Mouse (Mus musculus) adrenal gland, postnatal 0 days (tissue): ENCODE results near the gene Faiml. TPM values are rescaled to one million over a fixed set of nuclear protein-coding genes. Genes with fewer than 3 reads are reported as not detected.

Source experiments
- polyA plus RNA-seq: library from polyadenylated mRNA; unstranded; fragments of >200 nt; fragmentation: Nextera tagmentation; extraction: Ambion mirVana; gene quantifications from 2 replicates; pipeline ENCODE4 v1.2.1, GENCODE M21; 2015

The Faiml gene
- polyA plus RNA-seq = not detected in 2 replicates

GRCm38 (mm10) chr9:99237139-99237538, at the start of gene Faiml:
Gene Faiml (minus strand): TSS chr9:99237239.

GRCm38 (mm10) chr9:99243190-99243894, 6.3 kb upstream of the Faiml start, which contains the start of gene Cep70:
Gene Cep70 (plus strand): TSS chr9:99243367.

Other genes with a start within 250 kb of the Faiml start
- gene Gm1123, start 201.5 kb downstream of the Faiml start, polyA plus RNA-seq = 0.11 and 0.60 TPM in 2 replicates
- gene Pik3cb, start 96.6 kb downstream of the Faiml start, polyA plus RNA-seq = 0.85 and 1.3 TPM in 2 replicates
- 18.6 and 18.7 TPM in 2 replicates for gene Cep70, start 6.1 kb upstream of the Faiml start, polyA plus RNA-seq
- gene Esyt3, start 121.3 kb upstream of the Faiml start, polyA plus RNA-seq = 0.57 and 0.66 TPM in 2 replicates
- gene Mras, start 200.1 kb upstream of the Faiml start, polyA plus RNA-seq = 30.3 and 36.5 TPM in 2 replicates
- gene Nme9, start 214.2 kb upstream of the Faiml start, polyA plus RNA-seq = not detected in 2 replicates